Mouse (Mus musculus): ENCODE results near the gene Ndrg3. TPM values are rescaled to one million over a fixed set of nuclear protein-coding genes. Genes with fewer than 3 reads are reported as not detected.

Gene Ndrg3
- polyA plus RNA-seq, 1 experiment from 2014 or later: 41.9 TPM

- Histone ChIP-seq H3K9me3 (replicated peaks; ENCODE audit: control insufficient read depth, low read length) (no peaks in the 10 kb centered on the region), H3K4me2 (ENCODE audit: low read depth, low read length) (no peak overlapping the region), H3K4me1 (ENCODE audit: control insufficient read depth, insufficient read depth, low read length) (no peaks in the 10 kb centered on the region), H3K4me3 (replicated peaks; ENCODE audit: low read length) (no peak overlapping the region), H3K27ac (ENCODE audit: low read length) (no peak overlapping the region), H3K9ac (ENCODE audit: low read length) (no peak overlapping the region), H3K27me3 (ENCODE audit: control insufficient read depth, insufficient read depth, low read length) (no peaks in the 10 kb centered on the region), H3K36me3 (ENCODE audit: control insufficient read depth, insufficient read depth, low read length) (peaks cover 8% of the 10 kb centered on the region; the same call in 1 of the 2 replicates)
- no peak for ATAC-seq (ENCODE audit: insufficient read depth, low FRiP score)
- 52% methylated on average over 9 of the region's 9 CpGs for WGBS
Observed at GRCm38 (mm10) chr2:156877726-156878125, 114.1 kb downstream of the Ndrg3 start.

Other genes with a start within 250 kb of the Ndrg3 start
- 1,649 and 1,814 TPM in 2 replicates for gene Myl9, start 216.6 kb downstream of the Ndrg3 start, polyA plus RNA-seq (2015; fragmentation: Nextera tagmentation; extraction: Ambion mirVana)
- gene Tgif2, start 152.0 kb downstream of the Ndrg3 start, polyA plus RNA-seq (2015; fragmentation: Nextera tagmentation; extraction: Ambion mirVana): 33.7 and 36.5 TPM in 2 replicates
- 6.7 and 7.3 TPM in 2 replicates for gene 4930518I15Rik, start 134.1 kb downstream of the Ndrg3 start, polyA plus RNA-seq (2015; fragmentation: Nextera tagmentation; extraction: Ambion mirVana)
- 173 and 190 TPM in 2 replicates for gene Rab5if, start 128.9 kb downstream of the Ndrg3 start, polyA plus RNA-seq (2015; fragmentation: Nextera tagmentation; extraction: Ambion mirVana)
- gene Sla2, start 104.9 kb downstream of the Ndrg3 start, polyA plus RNA-seq (2015; fragmentation: Nextera tagmentation; extraction: Ambion mirVana): 0.39 and 0.41 TPM in 2 replicates
- gene Dsn1, start 15.1 kb upstream of the Ndrg3 start, polyA plus RNA-seq (2015; fragmentation: Nextera tagmentation; extraction: Ambion mirVana): 28.5 and 28.6 TPM in 2 replicates
- gene Soga1, start 87.2 kb upstream of the Ndrg3 start, polyA plus RNA-seq (2015; fragmentation: Nextera tagmentation; extraction: Ambion mirVana): 2.1 and 2.6 TPM in 2 replicates
- not detected in 2 replicates for gene Tldc2, start 95.0 kb upstream of the Ndrg3 start, polyA plus RNA-seq (2015; fragmentation: Nextera tagmentation; extraction: Ambion mirVana)
- 27.2 and 29.1 TPM in 2 replicates for gene Samhd1, start 143.2 kb upstream of the Ndrg3 start, polyA plus RNA-seq (2015; fragmentation: Nextera tagmentation; extraction: Ambion mirVana)
- gene Rbl1, start 212.5 kb upstream of the Ndrg3 start, polyA plus RNA-seq (2015; fragmentation: Nextera tagmentation; extraction: Ambion mirVana): 17.6 and 20.2 TPM in 2 replicates

Measured in stomach, embryonic 16.5 days (tissue).